Mouse (Mus musculus): ENCODE results near the gene Pard3. TPM values are rescaled to one million over a fixed set of nuclear protein-coding genes. Genes with fewer than 3 reads are reported as not detected.

The Pard3 gene
- polyA plus RNA-seq, 1 experiment from 2014 or later, result 24.2 TPM

DNA sequence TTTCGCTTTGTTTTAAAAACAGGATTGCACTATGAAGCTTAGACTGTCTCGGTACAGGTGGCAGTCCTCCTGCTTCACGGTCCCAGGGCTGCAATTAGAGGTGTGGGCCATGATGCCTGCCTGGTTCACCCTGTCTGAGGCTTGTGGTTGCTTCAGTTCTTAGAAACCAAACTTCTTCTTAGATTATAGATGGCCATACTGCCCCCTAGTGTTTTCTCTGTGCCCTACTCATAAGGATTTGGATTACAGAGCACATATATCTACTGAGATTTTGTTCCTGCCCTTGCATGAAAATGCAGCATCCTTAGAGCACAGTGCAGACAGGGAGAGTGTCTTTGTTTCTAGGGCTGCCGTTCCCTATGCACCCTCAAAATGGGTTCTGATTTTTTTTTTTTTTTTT is 114.9 kb downstream of the Pard3 start:
- H3K27ac ChIP-seq, result no peak overlapping the region
- DNase-seq (ENCODE audit: low spot score), result peak; percentile 16
- WGBS, result 65% methylated on average over 4 of the region's 4 CpGs

GRCm38 (mm10) chr8:127181246-127181645 is 117.6 kb downstream of the Pard3 start:
- Histone ChIP-seq H3K27me3 (ENCODE audit: insufficient read depth, poor library complexity, severe bottlenecking) (no peaks in the 10 kb centered on the region), H3K4me1 (replicated peaks) (peaks cover 39% of the 10 kb centered on the region)

More for the DNA sequence above, 114.9 kb downstream of the Pard3 start:
- Histone ChIP-seq H3K27me3 (ENCODE audit: insufficient read depth, poor library complexity, severe bottlenecking) (no peaks in the 10 kb centered on the region), H3K4me3 (no peak overlapping the region), H3K9me3 (no peaks in the 10 kb centered on the region), H3K36me3 (no peaks in the 10 kb centered on the region), H3K4me1 (replicated peaks) (peaks cover 15% of the 10 kb centered on the region)

GRCm38 (mm10) chr8:127182065-127182464 is 118.4 kb downstream of the Pard3 start:
- H3K27ac ChIP-seq, result no peak overlapping the region
- DNase-seq (ENCODE audit: low spot score), result no peak
- H3K4me1 ChIP-seq (replicated peaks), result peaks cover 46% of the 10 kb centered on the region
- H3K27me3 ChIP-seq (ENCODE audit: insufficient read depth, poor library complexity, severe bottlenecking), result no peaks in the 10 kb centered on the region
- H3K36me3 ChIP-seq, result no peaks in the 10 kb centered on the region
- H3K9me3 ChIP-seq, result no peaks in the 10 kb centered on the region
- WGBS, result 67% methylated on average over 3 of the region's 3 CpGs
- H3K4me3 ChIP-seq, result no peak overlapping the region

More at GRCm38 (mm10) chr8:127181246-127181645, 117.6 kb downstream of the Pard3 start:
- no peaks in the 10 kb centered on the region for H3K36me3 ChIP-seq
- H3K27ac ChIP-seq, result no peak overlapping the region
- no peaks in the 10 kb centered on the region for H3K9me3 ChIP-seq
- DNase-seq (ENCODE audit: low spot score), result no peak
- no peak overlapping the region for H3K4me3 ChIP-seq
- WGBS, result 94% methylated on average over 3 of the region's 3 CpGs

- H3K4me1 ChIP-seq (replicated peaks), result peaks cover 49% of the 10 kb centered on the region
- DNase-seq (ENCODE audit: low spot score), result no peak
- H3K27me3 ChIP-seq (ENCODE audit: insufficient read depth, poor library complexity, severe bottlenecking), result no peaks in the 10 kb centered on the region
- H3K4me3 ChIP-seq, result no peak overlapping the region
- H3K27ac ChIP-seq, result no peak overlapping the region
- no peaks in the 10 kb centered on the region for H3K36me3 ChIP-seq
- no peaks in the 10 kb centered on the region for H3K9me3 ChIP-seq
- WGBS, result 68% methylated on average over 2 of the region's 2 CpGs
Measured at GRCm38 (mm10) chr8:127183533-127183932, 119.8 kb downstream of the Pard3 start.

DNA sequence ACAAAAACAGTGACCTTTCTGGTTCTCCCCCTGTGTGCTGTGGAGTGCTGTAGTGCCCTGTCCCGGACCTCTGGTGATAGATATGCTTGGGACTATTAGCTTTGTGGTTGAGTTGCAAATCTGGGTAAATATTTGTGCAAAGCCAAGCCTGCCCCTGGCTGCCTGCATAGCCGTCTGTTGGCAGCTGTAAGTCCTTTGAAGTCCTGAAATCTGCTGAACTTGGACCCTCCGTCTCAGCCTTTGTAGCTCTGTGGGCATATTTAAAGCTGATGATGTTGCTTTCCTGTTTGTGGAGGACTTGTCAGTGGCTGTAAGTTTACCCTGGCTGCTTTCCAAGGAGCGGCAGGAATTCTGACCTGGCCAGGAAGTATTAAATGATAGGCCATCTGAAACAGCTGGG is 120.3 kb downstream of the Pard3 start:
- H3K4me1 ChIP-seq (replicated peaks), result peaks cover 49% of the 10 kb centered on the region
- no peak overlapping the region for H3K27ac ChIP-seq
- H3K4me3 ChIP-seq, result no peak overlapping the region
- DNase-seq (ENCODE audit: low spot score), result peak; percentile 14
- H3K9me3 ChIP-seq, result no peaks in the 10 kb centered on the region
- WGBS, result 55% methylated on average over 4 of the region's 4 CpGs
- H3K27me3 ChIP-seq (ENCODE audit: insufficient read depth, poor library complexity, severe bottlenecking), result no peaks in the 10 kb centered on the region
- no peaks in the 10 kb centered on the region for H3K36me3 ChIP-seq

GRCm38 (mm10) chr8:127185897-127186296 is 122.2 kb downstream of the Pard3 start:
- H3K27ac ChIP-seq, result no peak overlapping the region
- H3K4me3 ChIP-seq, result no peak overlapping the region
- H3K9me3 ChIP-seq, result no peaks in the 10 kb centered on the region
- no peak for DNase-seq (ENCODE audit: low spot score)
- peaks cover 49% of the 10 kb centered on the region for H3K4me1 ChIP-seq (replicated peaks)
- no peaks in the 10 kb centered on the region for H3K27me3 ChIP-seq (ENCODE audit: insufficient read depth, poor library complexity, severe bottlenecking)
- 83% methylated on average over 7 of the region's 7 CpGs for WGBS
- no peaks in the 10 kb centered on the region for H3K36me3 ChIP-seq

GRCm38 (mm10) chr8:127188671-127189070 is 125.0 kb downstream of the Pard3 start:
- DNase-seq (ENCODE audit: low spot score), result no peak
- Histone ChIP-seq H3K9me3 (no peaks in the 10 kb centered on the region), H3K36me3 (no peaks in the 10 kb centered on the region), H3K4me1 (replicated peaks) (peaks cover 48% of the 10 kb centered on the region), H3K4me3 (no peak overlapping the region), H3K27ac (no peak overlapping the region), H3K27me3 (ENCODE audit: insufficient read depth, poor library complexity, severe bottlenecking) (no peaks in the 10 kb centered on the region)

GRCm38 (mm10) chr8:127190350-127190749 is 126.7 kb downstream of the Pard3 start:
- Histone ChIP-seq H3K4me3 (no peak overlapping the region), H3K4me1 (replicated peaks) (peaks cover 46% of the 10 kb centered on the region), H3K27ac (no peak overlapping the region), H3K27me3 (ENCODE audit: insufficient read depth, poor library complexity, severe bottlenecking) (no peaks in the 10 kb centered on the region), H3K9me3 (no peaks in the 10 kb centered on the region), H3K36me3 (no peaks in the 10 kb centered on the region)
- WGBS, result 58% methylated on average over 7 of the region's 7 CpGs
- DNase-seq (ENCODE audit: low spot score), result peak; percentile 43

DNA sequence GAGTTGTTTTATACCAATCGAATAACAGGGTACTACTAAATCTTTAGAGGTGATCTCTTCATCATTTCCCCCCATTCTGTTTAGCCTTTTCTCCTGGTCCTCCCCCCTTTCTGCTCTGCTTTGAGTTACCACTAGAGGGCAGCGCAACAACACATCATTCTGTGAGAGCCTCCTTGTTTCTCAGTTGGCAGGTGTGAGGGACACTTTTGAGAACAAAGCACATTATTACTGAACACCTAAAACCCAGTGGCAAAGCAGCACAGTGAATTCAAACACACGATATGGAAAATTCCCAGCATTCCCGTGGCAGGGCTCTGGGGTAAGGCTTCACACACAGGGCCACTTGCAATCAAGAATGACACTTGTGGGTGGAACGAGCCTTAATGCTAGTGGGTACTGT is 127.7 kb downstream of the Pard3 start:
- peak; percentile 43 for DNase-seq (ENCODE audit: low spot score)
- Histone ChIP-seq H3K4me3 (no peak overlapping the region), H3K36me3 (no peaks in the 10 kb centered on the region), H3K9me3 (no peaks in the 10 kb centered on the region), H3K27ac (0 out of 2 replicates have a peak overlapping the region, but pooled peaks have one; percentile 1), H3K27me3 (ENCODE audit: insufficient read depth, poor library complexity, severe bottlenecking) (no peaks in the 10 kb centered on the region), H3K4me1 (replicated peaks) (peaks cover 47% of the 10 kb centered on the region)
- WGBS, result 58% methylated on average over 5 of the region's 5 CpGs

- Histone ChIP-seq H3K9me3 (no peaks in the 10 kb centered on the region), H3K36me3 (no peaks in the 10 kb centered on the region), H3K4me1 (replicated peaks) (peaks cover 46% of the 10 kb centered on the region), H3K4me3 (no peak overlapping the region), H3K27ac (0 out of 2 replicates have a peak overlapping the region, but pooled peaks have one; percentile 1), H3K27me3 (ENCODE audit: insufficient read depth, poor library complexity, severe bottlenecking) (no peaks in the 10 kb centered on the region)
- 79% methylated on average over 6 of the region's 6 CpGs for WGBS
- DNase-seq (ENCODE audit: low spot score), result no peak
Measured at GRCm38 (mm10) chr8:127191824-127192223, 128.1 kb downstream of the Pard3 start.

GRCm38 (mm10) chr8:127192331-127192730 is 128.6 kb downstream of the Pard3 start:
- DNase-seq (ENCODE audit: low spot score), result no peak
- Histone ChIP-seq H3K9me3 (no peaks in the 10 kb centered on the region), H3K27ac (0 out of 2 replicates have a peak overlapping the region, but pooled peaks have one; percentile 1), H3K27me3 (ENCODE audit: insufficient read depth, poor library complexity, severe bottlenecking) (no peaks in the 10 kb centered on the region), H3K4me1 (replicated peaks) (peaks cover 43% of the 10 kb centered on the region), H3K4me3 (no peak overlapping the region), H3K36me3 (no peaks in the 10 kb centered on the region)
- WGBS, result 93% methylated on average over 10 of the region's 10 CpGs

- Histone ChIP-seq H3K27me3 (ENCODE audit: insufficient read depth, poor library complexity, severe bottlenecking) (no peaks in the 10 kb centered on the region), H3K27ac (no peak overlapping the region), H3K4me1 (replicated peaks) (peaks cover 42% of the 10 kb centered on the region), H3K4me3 (no peak overlapping the region), H3K9me3 (no peaks in the 10 kb centered on the region), H3K36me3 (no peaks in the 10 kb centered on the region)
- DNase-seq (ENCODE audit: low spot score), result no peak
- WGBS, result 83% methylated on average over 6 of the region's 6 CpGs
Measured at GRCm38 (mm10) chr8:127193375-127193774, 129.7 kb downstream of the Pard3 start.

GRCm38 (mm10) chr8:127194786-127195407 is 131.2 kb downstream of the Pard3 start:
- Histone ChIP-seq H3K4me3 (no peak overlapping the region), H3K27me3 (ENCODE audit: insufficient read depth, poor library complexity, severe bottlenecking) (no peaks in the 10 kb centered on the region), H3K4me1 (replicated peaks) (peaks cover 42% of the 10 kb centered on the region), H3K36me3 (no peaks in the 10 kb centered on the region), H3K9me3 (no peaks in the 10 kb centered on the region), H3K27ac (peak overlapping the region; percentile 5; the same call in 1 of the 2 replicates)
- no peak for DNase-seq (ENCODE audit: low spot score)
- WGBS, result 76% methylated on average over 15 of the region's 15 CpGs

Measured in hindbrain, embryonic 10.5 days (tissue).